Mouse (Mus musculus) cerebellum, postnatal 14 days (tissue): ENCODE measurements at regions not wholly inside any gene's neighbourhood (a gene's known extent, or its start where the extent isn't known, plus 50 kb on each side); places are given as distances from the start of the nearest gene placed in this dataset.
A peak's percentile ranks its signal among the peaks of the same experiment; 100 is the strongest.

Experiments
- DNase-seq, 2 experiments: peaks; one replicate each; pipeline ENCODE4 v3.0.0; 2021; ENCODE audit warnings: mixed read lengths in 2 of 2

GRCm38 (mm10) chr5:73797980-73798379 lies 146.8 kb downstream of the Spata18 start:
- DNase-seq = no peak

- DNase-seq = no peak
These were observed 152.3 kb downstream of the Spata18 start for GRCm38 (mm10) chr5:73803431-73803830.

DNA sequence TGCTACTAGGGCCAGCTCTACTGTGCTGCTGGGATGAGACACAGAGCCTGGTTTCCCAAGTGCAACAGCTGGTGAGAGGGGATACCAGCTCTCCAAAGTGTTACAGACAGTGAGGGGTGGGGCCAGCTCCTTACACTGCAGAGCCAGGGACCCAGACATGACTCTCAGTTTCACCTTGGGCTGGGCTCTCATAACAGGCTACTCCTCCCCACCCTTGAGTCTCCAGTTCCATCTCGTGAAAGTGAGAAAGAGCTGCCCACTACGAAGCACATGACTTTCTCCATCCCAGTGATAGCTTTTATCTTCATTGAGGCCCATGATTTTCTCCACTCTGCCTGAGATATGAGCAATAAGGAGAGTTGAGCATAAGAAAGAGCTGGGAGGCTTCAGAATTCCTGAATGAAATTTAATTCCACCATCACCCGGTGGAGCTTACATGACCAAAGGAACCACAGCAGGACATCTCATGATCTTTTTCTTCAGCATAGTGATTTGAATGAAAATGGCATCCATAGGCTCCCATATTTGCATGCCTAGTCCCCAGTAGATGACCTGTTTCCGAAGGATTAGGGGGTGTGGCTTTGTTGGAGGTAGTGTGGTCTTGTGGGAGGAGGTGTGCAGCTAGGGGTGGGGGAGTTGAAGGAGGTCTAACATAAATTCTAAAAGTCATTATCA lies 153.5 kb downstream of the Spata18 start:
- DNase-seq = no peak

DNA sequence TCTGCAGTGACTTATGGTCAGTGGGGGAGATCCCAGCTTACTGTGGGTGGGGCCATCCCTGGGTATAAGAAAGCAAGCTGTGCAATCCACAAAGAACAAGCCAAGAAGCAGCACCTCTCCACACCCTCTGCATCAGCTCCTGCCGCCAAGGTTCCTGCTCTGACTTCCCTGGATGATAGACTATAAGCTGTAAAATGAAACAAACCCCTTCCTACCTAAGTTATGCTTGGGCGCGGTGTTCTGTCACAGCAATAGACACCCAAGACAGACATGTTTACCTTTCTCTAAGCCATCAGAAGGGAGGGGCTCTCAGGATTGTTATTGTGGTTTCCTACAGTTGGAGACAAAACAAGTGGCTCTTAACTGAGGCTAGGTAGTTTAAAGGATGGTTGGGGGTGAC lies 159.5 kb downstream of the Spata18 start:
- DNase-seq = no peak

GRCm38 (mm10) chr5:73811094-73811521 lies 159.9 kb downstream of the Spata18 start:
- no peak for DNase-seq

GRCm38 (mm10) chr5:73815752-73816151 lies 164.6 kb downstream of the Spata18 start:
- no peak for DNase-seq

GRCm38 (mm10) chr5:73817180-73817579 lies 166.0 kb downstream of the Spata18 start:
- DNase-seq = no peak

DNA sequence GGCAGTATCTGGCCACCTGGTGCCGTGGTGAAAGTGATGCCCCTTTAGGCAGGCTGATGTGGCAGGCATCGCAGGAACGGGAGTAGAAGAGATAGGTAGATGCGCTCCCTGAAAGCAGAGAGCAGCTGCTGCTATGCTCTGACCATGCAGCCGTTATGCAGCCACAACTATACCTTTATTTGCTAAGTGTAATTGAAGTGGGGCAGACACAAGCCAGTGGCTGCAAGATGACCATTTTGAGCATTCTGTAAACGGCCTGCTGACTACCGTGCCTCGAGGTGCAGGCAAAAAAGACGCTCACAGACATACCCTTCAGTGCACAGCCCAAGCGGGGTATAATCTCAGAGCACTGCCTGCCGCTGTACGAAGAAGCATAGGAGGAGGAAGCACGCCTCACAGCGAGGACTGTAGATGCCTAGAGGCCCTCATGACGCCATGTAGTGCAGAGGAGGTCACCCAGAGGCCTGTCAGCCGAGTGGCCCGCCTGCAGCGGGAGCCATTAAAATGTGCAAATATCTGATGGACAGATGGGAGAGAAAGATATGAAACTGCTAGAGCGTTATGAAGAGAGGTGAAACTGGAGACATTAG lies 170.9 kb downstream of the Spata18 start:
- DNase-seq = no peak

DNA sequence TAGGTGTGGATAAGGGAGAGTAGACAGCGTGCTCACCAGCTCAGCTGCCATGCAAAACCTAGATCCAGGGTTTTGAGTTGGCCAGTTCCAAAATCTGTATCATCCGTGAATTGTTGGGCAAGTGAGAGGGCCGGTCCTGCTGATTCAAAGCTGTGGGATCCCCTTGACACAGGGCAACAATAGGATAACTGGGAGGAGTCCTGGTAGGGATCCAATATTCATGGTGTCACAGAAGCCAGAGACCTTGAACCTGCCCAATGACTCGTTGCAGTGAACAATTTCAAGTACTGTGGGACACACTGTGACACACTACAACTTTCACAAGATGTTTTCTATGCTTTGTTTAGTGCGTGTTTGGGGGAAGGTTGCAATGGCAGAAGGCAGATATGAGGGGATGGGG lies 172.2 kb downstream of the Spata18 start:
- DNase-seq = no peak

DNA sequence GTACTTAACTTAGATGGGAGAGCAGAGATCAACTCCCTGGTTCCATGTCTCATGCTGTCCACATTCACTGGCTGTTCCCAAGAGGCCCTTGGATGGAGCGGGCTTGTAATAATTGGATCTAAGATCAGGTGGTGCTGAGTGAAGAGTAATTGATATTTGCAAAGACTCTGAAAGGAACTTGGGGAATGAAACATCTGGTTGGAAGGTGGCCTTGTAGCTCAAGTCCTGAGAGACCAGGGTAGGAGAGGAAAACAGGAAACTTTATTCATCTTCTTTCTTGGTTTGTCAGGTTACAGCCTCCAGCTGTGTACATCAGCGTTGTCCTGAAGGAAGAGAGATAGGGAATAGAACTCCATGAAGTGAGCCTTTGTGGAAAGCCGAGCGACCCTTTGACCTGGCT lies 175.8 kb downstream of the Spata18 start:
- no peak for DNase-seq

DNA sequence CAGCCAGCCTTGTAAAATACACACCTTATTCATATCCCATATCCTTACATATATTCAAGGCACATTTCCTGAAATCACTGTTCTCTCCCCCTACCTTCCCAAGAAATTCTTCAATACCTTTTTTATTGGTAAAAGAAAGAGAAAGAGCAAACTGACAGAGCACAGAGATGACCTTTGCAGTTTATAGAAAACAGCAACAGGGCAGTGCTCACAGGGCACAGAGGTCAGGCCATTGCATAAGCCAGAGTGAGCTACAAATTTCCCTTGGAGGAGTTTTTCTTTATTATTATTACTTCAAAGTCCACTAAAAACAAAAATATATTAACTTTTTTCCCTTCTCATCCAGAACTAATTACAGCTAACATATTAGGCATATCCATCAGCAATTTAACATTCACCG lies 182.5 kb downstream of the Spata18 start:
- no peak for DNase-seq

- DNase-seq = no peak
These were observed 192.6 kb downstream of the Spata18 start for GRCm38 (mm10) chr5:73843776-73844175.

GRCm38 (mm10) chr5:73846096-73846782 lies 195.1 kb downstream of the Spata18 start:
- DNase-seq = no peak

DNA sequence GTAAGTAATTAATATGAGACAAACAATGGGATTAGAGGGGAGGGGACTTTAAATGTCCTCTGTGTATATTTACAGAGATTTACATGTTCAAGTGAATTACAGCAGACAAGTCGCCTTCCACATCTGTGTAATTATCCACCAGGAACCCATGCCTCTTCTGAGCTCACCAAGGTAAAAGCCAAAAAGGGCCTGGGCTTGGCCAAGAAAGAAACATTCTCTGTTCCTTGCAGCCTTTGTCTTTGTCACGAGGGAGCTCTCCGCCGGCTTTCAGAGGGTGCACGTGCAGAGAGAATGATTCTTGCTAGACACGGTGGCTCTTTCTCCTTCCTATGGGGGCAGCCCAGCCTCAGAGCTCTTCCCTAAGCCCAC lies 195.6 kb downstream of the Spata18 start:
- DNase-seq = no peak

DNA sequence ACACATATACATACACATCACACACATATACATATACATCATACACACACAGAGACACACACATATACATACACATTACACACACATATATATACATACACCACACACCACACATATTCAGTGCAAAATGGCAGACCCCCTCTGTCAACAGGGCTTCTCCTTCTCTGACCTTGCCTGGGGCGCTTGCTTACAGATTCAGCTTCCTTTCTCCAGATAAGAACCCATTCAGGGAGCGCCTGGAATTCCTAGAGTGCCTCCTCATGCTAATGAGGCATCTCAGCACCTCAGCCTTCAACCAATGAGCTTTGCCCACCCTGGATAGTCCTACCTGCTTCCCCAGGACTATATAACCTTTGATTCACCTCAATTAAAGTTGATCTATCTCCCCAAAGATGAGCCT lies 200.3 kb downstream of the Spata18 start:
- DNase-seq = no peak

DNA sequence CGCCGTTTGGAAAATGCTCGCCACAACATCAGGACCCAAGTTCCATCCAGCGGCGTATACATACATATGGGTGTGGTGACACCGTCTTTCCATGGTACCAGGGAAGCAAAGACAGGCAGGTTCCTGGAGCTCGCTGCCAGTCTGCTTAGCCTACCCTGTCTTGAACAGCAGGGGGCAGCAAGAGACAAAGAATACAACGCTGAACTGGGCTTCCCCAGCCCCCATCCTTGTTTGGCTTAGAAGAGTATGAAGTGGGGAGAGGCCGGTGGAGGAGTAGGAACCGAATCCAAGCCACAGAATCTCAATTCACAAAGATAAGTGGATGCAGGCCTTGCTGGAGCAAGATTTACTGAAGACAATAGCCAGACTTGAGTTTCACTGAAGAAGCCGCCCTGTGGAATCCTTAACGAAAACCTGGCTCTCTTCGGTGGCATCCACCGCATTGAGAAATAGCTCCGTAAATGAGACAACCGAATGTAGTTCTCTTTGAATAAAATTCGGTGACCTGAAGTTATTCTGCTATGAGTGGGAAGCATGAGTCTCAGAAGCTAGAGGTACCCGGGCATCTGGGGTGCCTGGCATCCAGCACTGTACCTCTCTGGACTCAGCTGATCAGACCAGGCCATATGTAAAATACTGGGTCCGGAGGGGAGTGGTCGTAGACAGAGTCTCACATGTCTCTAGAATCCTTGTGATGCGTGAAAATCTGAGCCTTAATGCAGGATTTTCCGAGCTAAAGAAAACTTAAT lies 203.0 kb downstream of the Spata18 start:
- peak; percentile 87 for DNase-seq

- DNase-seq = peak; percentile 40 to 47
These were observed 203.7 kb downstream of the Spata18 start for GRCm38 (mm10) chr5:73854774-73855371.

- no peak for DNase-seq
These were observed 208.1 kb downstream of the Spata18 start for GRCm38 (mm10) chr5:73859320-73859719.

DNA sequence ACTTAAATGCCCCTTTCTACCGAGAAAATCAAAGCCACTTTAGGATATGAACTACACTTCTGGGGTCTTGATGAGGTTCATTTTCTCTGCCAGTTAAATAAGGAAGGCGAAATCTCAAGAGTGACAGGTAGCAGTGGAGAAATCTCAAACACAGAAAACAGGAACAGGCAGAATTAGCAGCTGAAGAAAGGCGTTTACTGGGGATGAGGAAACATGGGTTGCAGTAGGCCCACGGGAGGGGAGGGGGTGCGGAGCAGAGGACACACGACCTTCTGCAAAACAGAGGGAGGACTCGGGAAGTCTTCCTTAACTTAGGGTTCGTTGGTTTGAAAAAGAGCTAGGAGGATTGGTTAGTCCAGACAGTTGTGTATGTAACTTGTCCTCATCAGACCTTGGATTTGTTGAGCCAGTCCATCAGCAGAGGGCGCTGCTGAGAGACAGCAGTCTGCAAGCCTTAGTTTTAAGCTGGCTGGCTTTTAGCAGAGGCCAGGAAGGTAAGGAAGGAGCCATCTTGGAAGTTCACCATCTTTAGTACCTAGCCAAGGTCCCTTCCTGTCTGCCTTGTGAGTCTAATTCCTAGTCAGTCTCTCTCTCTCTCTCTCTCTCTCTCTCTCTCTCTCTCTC lies 204.0 kb downstream of the Usp46 start:
- peak; percentile 68 to 82 for DNase-seq

DNA sequence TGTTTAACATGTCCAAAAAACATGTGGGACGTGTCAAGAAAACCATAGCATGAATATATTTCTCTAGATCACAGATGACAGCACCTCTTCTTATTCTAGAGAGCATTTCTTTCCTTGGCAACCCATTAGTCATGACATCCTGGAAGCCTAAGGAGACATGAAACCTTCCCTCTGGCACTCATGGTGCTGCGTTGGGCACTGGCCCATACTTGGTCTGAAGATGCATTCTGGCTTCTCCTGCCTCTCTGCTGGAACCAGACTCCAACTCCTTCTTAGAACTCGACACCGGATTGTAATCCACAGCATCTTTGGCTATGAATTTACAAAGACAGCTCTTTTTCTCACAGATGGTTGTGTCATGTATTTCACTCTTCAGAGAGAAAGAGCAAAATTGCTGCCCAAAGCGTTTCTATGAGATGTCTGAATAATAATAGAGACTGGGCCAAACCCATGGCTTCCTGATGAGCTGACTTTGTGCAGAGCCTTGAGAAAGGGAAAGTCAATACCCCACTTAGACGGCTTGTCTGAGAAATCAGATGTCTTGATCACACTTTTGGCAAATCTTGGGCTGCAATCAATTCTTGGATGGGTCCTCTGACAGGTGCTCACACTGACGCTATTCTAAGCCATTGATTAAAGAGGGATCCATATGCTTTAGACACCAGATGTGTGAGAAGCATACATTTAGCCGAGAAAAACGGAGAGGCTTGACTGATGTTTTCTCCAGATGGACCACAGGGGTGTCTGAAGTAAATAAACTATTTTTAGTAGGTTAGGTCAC lies 195.4 kb downstream of the Usp46 start:
- peak; percentile 25 to 34 for DNase-seq

- DNase-seq = no peak
These were observed 193.5 kb downstream of the Usp46 start for GRCm38 (mm10) chr5:73874770-73875169.

DNA sequence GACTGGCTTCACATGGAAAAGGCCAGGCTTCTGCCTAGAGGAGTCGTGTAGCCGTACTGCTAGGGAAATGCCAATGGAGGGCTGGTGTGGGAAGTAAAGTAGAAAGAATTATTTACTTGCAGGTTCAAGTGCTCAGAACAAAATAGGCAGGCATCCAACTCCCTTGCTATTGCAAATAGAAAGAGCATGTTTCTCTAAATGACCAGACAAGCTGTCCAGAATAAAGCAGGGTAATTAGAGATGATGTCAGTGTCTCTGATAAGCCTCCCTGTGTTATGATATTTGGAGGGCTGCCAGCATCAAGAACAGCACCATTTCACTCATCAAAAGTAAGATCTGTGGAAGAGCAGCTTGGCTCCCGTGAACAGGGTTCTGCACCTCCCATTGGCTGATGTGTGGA lies 192.4 kb downstream of the Usp46 start:
- no peak for DNase-seq
